Mouse (Mus musculus): Measurements from ENCODE around the gene Ankrd39.

The Ankrd39 gene

DNA sequence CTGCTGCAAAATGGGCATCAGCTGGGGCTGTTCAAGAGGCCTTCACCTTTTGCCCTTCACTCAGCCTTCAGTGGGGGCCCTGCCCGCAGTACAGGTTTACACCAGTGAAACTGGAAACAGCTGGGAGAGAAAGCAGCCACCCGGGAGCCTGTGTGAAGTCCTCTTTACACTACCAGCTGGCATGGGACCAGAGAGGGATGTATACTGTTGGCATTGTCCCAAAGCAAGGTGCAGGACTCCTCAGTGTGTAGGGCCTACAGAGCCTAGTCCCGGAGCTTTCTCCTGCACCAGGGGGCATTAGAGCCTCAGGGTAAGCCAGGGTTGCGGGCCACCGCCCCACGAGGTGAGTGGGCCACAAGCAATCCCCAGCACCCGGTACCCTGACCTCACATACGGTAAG lies 16.8 kb downstream of the Ankrd39 start:
- in situ Hi-C loops (cut with MboI, MseI), result no loop called here

- in situ Hi-C loops (cut with MboI, MseI), result no loop called here
Observed at GRCm38 (mm10) chr1:36529875-36530274, 17.4 kb downstream of the Ankrd39 start.

DNA sequence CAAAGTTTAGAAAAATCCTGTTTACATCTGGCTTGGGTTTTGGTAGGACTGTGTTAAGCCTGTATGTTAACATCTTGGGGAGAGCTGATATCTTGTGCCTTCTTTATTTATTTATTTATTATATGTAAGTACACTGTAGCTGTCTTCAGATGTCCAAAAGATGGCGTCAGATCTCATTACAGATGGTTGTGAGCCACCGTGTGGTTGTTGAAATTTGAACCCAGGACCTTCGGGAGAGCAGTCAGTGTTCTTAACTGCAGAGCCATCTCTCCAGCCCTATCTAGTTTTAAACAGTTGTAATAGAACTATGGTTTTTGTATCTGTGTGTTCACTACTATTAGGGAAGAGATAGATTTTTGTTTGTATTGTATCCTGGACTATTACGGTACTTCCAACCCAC lies 18.0 kb downstream of the Ankrd39 start:
- in situ Hi-C loops (cut with MboI, MseI), result no loop called here

DNA sequence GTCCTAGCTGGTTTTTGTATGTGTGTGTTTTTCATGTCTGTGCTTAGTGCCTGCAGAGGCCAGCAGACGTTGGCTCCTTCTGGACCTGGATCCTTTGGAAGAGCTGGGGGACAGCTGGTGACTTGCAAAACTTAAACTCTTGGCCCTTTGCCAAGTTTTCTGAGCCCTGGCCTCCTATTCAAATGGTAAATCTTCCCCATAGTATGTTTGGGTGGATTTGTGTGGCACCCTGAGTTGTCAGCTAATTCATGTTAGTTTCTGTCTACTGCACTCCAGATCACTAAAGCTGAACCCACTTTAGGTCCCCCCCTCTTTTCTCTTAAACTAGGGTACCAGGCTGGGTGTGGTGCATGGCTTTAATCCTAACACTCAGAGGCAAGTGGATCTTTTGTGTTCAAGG lies 18.9 kb downstream of the Ankrd39 start:
- in situ Hi-C loops (cut with MboI, MseI), result no loop called here

- in situ Hi-C loops (cut with MboI, MseI), result no loop called here
Observed at GRCm38 (mm10) chr1:36526903-36527302, 20.3 kb downstream of the Ankrd39 start.

DNA sequence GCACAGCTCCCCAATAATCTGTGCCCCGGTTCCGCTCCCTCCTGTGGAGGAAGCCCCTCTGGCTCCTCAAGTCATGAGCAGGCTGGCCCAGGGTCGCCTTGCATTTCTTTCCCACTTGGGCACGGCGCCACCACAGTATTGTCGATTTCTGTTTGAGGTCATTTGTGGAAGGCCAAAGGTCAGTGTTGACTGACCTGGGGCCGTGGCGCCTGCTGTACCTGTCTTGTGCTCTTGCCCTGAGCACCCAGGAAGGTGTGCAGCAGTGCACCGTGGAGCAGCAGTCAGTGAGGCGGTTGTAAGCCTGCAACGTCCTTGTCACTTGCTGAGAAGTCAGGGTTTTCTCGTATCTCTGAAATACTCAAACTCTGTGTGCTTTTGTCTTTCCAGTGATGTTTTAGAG lies 21.5 kb downstream of the Ankrd39 start:
- in situ Hi-C loops (cut with MboI, MseI), result no loop called here

DNA sequence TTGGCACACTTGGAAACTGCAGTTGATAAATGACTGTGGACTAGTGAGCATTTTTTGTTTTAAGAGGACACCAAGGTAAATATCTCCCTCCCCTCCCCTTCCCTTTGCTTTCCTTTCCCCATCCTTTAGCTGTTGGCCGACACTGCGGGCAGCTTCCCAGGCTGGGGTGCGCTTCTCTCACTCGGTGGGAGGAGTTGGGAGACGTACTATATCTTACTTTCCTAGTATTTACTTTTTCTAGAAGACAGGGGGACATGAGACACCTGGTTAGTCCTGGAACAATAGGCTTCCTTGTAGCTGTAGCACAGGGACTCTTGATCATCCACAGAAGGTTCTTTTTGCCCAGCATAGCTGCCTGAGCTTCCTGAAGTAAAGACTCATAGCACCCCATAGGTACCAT lies 23.2 kb downstream of the Ankrd39 start:
- in situ Hi-C loops (cut with MboI, MseI), result no loop called here

GRCm38 (mm10) chr1:36523332-36524013 lies 23.8 kb downstream of the Ankrd39 start:
- in situ Hi-C loops (cut with MboI, MseI), result no loop called here

GRCm38 (mm10) chr1:36522210-36522609 lies 25.0 kb downstream of the Ankrd39 start:
- in situ Hi-C loops (cut with MboI, MseI), result no loop called here

GRCm38 (mm10) chr1:36519626-36520025 lies 27.6 kb downstream of the Ankrd39 start:
- in situ Hi-C loops (cut with MboI, MseI), result no loop called here

DNA sequence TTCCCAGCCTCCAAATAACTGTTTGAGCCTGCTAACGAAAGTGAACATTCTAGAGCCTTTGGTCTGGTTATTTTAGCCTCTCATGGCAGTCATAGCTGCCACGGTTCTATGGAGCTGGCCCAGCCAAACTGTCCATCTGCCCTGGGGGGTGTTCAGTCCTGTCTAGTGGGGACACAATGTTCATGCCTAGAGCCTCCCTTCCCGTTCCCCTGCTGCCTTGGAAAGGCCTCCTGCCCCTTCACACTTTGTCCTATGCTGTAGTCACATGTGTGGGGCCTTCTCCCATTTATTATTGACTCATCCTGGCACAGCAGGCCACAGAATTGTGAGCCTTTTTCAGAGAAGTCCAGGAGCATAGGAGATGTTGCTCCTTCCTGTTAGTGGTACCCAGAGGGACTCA lies 29.0 kb downstream of the Ankrd39 start:
- in situ Hi-C loops (cut with MboI, MseI), result no loop called here

- in situ Hi-C loops (cut with MboI, MseI), result no loop called here
Observed at GRCm38 (mm10) chr1:36513718-36514117, 33.5 kb downstream of the Ankrd39 start.

GRCm38 (mm10) chr1:36513310-36513709 lies 33.9 kb downstream of the Ankrd39 start:
- in situ Hi-C loops (cut with MboI, MseI), result no loop called here

GRCm38 (mm10) chr1:36512966-36513280 lies 34.3 kb downstream of the Ankrd39 start:
- in situ Hi-C loops (cut with MboI, MseI), result no loop called here

DNA sequence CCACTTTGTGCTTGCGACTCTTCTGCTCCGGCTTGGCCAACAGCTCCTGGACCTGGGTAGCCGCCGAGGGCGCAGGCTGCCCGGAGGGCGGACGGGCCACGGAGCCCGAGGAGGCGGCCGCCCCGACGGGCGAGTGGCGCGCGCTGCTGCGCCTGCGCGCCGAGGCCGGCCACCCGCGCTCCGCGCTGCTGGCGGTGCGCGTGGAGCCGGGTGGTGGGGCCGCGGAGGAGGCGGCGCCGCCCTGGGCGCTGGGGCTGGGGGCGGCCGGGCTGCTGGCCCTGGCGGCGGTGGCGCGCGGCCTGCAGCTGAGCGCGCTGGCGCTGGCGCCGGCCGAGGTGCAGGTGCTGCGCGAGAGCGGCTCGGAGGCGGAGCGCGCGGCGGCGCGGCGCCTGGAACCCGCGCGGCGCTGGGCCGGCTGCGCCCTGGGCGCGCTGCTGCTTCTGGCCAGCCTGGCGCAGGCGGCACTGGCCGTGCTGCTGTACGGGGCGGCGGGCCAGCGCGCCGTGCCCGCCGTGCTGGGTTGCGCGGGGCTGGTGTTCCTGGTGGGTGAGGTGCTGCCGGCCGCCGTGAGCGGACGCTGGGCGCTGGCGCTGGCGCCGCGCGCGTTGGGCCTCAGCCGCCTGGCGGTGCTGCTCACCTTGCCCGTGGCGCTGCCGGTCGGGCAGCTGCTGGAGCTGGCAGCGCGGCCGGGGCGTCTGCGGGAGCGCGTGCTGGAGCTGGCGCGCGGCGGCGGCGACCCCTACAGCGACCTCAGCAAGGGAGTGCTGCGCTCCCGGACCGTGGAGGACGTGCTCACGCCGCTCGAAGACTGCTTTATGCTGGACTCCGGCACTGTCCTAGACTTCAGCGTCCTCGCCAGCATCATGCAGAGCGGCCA lies 34.9 kb downstream of the Ankrd39 start:
- in situ Hi-C loops (cut with MboI, MseI), result no loop called here

- in situ Hi-C loops (cut with MboI, MseI), result no loop called here
Observed at GRCm38 (mm10) chr1:36511289-36512021, 35.8 kb downstream of the Ankrd39 start, which contains the start of gene Cnnm3. Gene Cnnm3, plus strand, starts transcription at chr1:36511867.

GRCm38 (mm10) chr1:36508238-36508637 lies 39.0 kb downstream of the Ankrd39 start:
- in situ Hi-C loops (cut with MboI, MseI), result no loop called here

DNA sequence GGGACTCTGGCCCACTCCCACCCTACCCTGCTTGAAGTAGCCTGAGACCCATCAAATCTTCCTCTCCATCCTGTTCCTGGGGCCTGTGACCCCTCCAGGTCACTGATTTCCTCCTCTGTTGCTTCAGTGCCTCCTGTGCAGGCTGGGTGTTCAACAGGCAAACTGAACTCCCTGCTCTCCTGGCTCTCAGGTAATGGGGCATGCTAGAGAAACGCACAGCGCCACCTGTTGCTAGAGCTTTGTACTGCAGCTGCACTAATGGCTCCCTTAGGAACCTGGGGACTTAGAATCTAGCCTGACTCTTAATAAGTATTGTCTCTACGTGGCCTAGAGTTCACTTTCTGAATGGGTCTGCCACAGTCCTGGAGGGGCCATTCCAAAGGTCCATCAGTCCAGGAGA lies 46.0 kb downstream of the Ankrd39 start:
- in situ Hi-C loops (cut with MboI, MseI), result no loop called here

GRCm38 (mm10) chr1:36497312-36497711 lies 49.9 kb downstream of the Ankrd39 start:
- in situ Hi-C loops (cut with MboI, MseI), result no loop called here

- in situ Hi-C loops (cut with MboI, MseI), result no loop called here
Observed at GRCm38 (mm10) chr1:36496719-36497118, 50.5 kb downstream of the Ankrd39 start.

GRCm38 (mm10) chr1:36493299-36493698 lies 53.9 kb downstream of the Ankrd39 start:
- in situ Hi-C loops (cut with MboI, MseI), result no loop called here

DNA sequence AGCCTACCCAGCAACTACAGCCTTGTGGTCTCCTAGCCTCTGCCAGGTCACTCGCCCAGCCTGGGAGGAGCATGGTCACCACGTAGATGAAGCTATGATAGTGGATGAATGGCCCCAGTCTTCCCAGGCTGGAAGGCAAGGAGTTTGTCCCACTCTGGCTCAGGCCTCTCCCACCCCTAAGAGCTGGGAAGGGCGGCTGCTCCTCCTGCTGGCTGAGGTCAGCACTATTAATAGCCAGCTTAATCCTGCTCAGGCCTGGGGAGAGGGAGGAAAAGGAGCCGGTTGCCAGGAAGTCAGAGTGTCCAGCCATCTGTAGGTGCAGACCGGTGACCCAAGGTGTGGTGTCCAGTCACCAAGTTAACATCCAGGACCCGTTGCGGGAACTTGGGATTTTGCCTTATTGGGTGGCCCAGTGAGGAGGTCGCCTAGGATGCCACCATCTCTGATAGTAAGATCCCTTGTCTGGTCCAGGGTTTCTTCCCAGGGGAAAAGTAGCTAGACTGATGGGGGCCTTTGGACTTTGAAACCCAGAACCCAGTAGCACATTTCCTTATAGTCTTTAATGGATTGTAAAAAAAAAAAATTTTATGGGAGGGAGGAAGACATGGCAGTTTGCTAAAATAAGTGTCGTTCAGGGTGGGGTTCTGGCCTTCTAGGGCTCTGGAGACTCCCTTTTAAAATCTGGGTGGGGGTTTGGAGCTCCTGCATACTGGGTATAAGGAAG lies 54.7 kb downstream of the Ankrd39 start:
- in situ Hi-C loops (cut with MboI, MseI), result no loop called here

Measured in T-helper 1 cell (primary cell).